Comparison of ENCODE assay signal across 12 mouse cellular contexts in the genomic region with DNA sequence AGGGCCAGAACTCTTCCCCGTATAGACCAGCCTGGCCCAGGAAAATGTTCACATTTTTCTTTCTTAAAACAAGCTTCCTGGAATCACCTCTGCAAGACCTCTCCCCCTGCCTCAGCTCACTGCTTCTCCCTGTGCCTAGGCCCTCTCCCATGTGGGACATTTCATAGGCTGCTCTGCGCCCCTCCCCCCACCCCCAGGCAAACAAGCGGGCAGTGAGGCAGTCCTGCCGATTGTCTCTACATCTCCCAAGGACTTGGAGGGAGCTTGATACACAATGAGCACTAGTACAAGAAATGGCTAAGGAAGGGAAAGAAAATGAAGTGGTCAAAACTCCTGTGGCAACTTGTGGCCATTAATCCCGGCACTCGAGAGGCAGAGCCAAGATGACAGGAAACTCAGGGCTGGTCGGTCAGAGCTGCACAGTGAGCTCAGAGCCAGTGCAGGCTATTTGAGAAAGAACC. TPM values are rescaled to one million over a fixed set of nuclear protein-coding genes. Genes with fewer than 3 reads are reported as not detected.
A peak's percentile ranks its signal among the peaks of the same experiment; 100 is the strongest.
DNase-seq lines count a peak whose midpoint lies in the region; ATAC-seq and TF ChIP-seq lines count a peak whose summit lies in the region.
"Had no signal": no experiment of that assay in that cellular context is flagged by ENCODE, and none has a peak within 500 bp of the region (broad histone marks: within the 10 kb centered on the region; RNA-seq: fewer than 3 reads in every experiment).

No protein-coding gene starts in this region.

- H3K4me1 ChIP-seq in forebrain, embryonic 12.5 days = peaks cover 9% of the 10 kb centered on the region
- H3K4me1 ChIP-seq in forebrain, embryonic 16.5 days (replicated peaks; ENCODE audit: control insufficient read depth, insufficient read depth, low read length) = peaks cover 17% of the 10 kb centered on the region
- H3K4me1 ChIP-seq in kidney, embryonic 16.5 days (ENCODE audit: insufficient read depth, low read length) = peaks cover 25% of the 10 kb centered on the region
- peaks cover 44% of the 10 kb centered on the region for H3K4me1 ChIP-seq in bone marrow macrophage, adult 2 months (ENCODE audit: control insufficient read depth, insufficient read depth, low read length)

- 35% methylated on average over 7 of the region's 7 CpGs for WGBS in forebrain, embryonic 12.5 days
- 29% methylated on average over 7 of the region's 7 CpGs for WGBS in forebrain, embryonic 16.5 days
- 27% methylated on average over 7 of the region's 7 CpGs for WGBS in kidney, embryonic 16.5 days
- whole genome bisulfite sequencing in macrophage (ENCODE audit: missing documents) = 86% methylated on average over 7 of the region's 7 CpGs

- peaks cover 21% of the 10 kb centered on the region; the same call in 1 of the 2 replicates for H3K27me3 ChIP-seq in forebrain, embryonic 12.5 days
- no peaks in the 10 kb centered on the region for H3K27me3 ChIP-seq in forebrain, embryonic 16.5 days (replicated peaks; ENCODE audit: control insufficient read depth, insufficient read depth, low read length)
- H3K27me3 ChIP-seq in kidney, embryonic 16.5 days (ENCODE audit: insufficient read depth, low read length) = no peaks in the 10 kb centered on the region
- H3K27me3 ChIP-seq: hindbrain, embryonic 15.5 days had no signal

- no peak for TF ChIP-seq POLR2A in bone marrow macrophage, adult 2 months (IDR thresholded peaks at IDR 0.05; ENCODE audit: borderline replicate concordance, low read depth, low read length)

- H3K4me2 ChIP-seq in forebrain, embryonic 12.5 days = no peak overlapping the region
- H3K4me2 ChIP-seq in forebrain, embryonic 16.5 days (ENCODE audit: low read length) = no peak overlapping the region
- 0 out of 2 replicates have a peak overlapping the region, but pooled peaks have one; percentile 6 for H3K4me2 ChIP-seq in kidney, embryonic 16.5 days (replicated peaks; ENCODE audit: low read depth, low read length)
- H3K4me2 ChIP-seq: hindbrain, embryonic 15.5 days; limb, embryonic 13.5 days; midbrain, embryonic 12.5 days had no signal

- H3K27ac ChIP-seq in forebrain, embryonic 12.5 days = no peak overlapping the region
- no peak overlapping the region for H3K27ac ChIP-seq in forebrain, embryonic 16.5 days (ENCODE audit: low read length)
- H3K27ac ChIP-seq in kidney, embryonic 16.5 days (ENCODE audit: low read length) = no peak overlapping the region; the same call in 1 of the 2 replicates
- H3K27ac ChIP-seq in bone marrow macrophage, adult 2 months (ENCODE audit: insufficient read depth, low read depth, low read length) = peak overlapping the region; percentile 79
- peak overlapping the region; percentile 80 for H3K27ac ChIP-seq in macrophage
- H3K27ac ChIP-seq: hindbrain, embryonic 15.5 days; limb, embryonic 13.5 days; midbrain, embryonic 12.5 days had no signal

- peaks cover 49% of the 10 kb centered on the region for H3K79me2 ChIP-seq in macrophage (ENCODE audit: inconsistent target)

- DNase-seq in kidney, adult 8-10 months = no peak
- no peak for DNase-seq in embryo, embryonic 10 days (ENCODE audit: low spot score)
- DNase-seq in thymus, postnatal 14 days = no peak
- DNase-seq: spleen, adult 18-20 months had no signal

- no peaks in the 10 kb centered on the region for H3K9me3 ChIP-seq in forebrain, embryonic 12.5 days
- H3K9me3 ChIP-seq in forebrain, embryonic 16.5 days (ENCODE audit: control insufficient read depth, low read length) = no peaks in the 10 kb centered on the region
- H3K9me3 ChIP-seq in kidney, embryonic 16.5 days (ENCODE audit: low read length) = no peaks in the 10 kb centered on the region
- H3K9me3 ChIP-seq: hindbrain, embryonic 15.5 days; limb, embryonic 13.5 days; midbrain, embryonic 12.5 days had no signal

- H3K36me3 ChIP-seq in forebrain, embryonic 12.5 days (replicated peaks) = no peaks in the 10 kb centered on the region
- H3K36me3 ChIP-seq in forebrain, embryonic 16.5 days (ENCODE audit: control insufficient read depth, insufficient read depth) = no peaks in the 10 kb centered on the region
- H3K36me3 ChIP-seq in kidney, embryonic 16.5 days (ENCODE audit: insufficient read depth, low read length) = no peaks in the 10 kb centered on the region
- H3K36me3 ChIP-seq in macrophage (ENCODE audit: inconsistent target) = no peaks in the 10 kb centered on the region
- H3K36me3 ChIP-seq: hindbrain, embryonic 15.5 days; limb, embryonic 13.5 days; midbrain, embryonic 12.5 days had no signal

- 0 out of 2 replicates have a peak overlapping the region, but pooled peaks have one; percentile 36 for H3K9ac ChIP-seq in forebrain, embryonic 12.5 days
- no peak overlapping the region for H3K9ac ChIP-seq in forebrain, embryonic 16.5 days (replicated peaks; ENCODE audit: low read depth, low read length)
- no peak overlapping the region; the same call in 1 of the 2 replicates for H3K9ac ChIP-seq in kidney, embryonic 16.5 days (replicated peaks; ENCODE audit: low read length)
- H3K9ac ChIP-seq: hindbrain, embryonic 15.5 days; midbrain, embryonic 12.5 days had no signal

- no peak for ATAC-seq in forebrain, embryonic 12.5 days (ENCODE audit: low FRiP score)
- ATAC-seq in forebrain, embryonic 16.5 days = no peak
- no peak for ATAC-seq in kidney, embryonic 16.5 days (ENCODE audit: low FRiP score, low TSS enrichment)

- H3K4me3 ChIP-seq in forebrain, embryonic 12.5 days (replicated peaks) = no peak overlapping the region
- no peak overlapping the region for H3K4me3 ChIP-seq in forebrain, embryonic 16.5 days (replicated peaks; ENCODE audit: low read length)
- H3K4me3 ChIP-seq in kidney, embryonic 16.5 days (ENCODE audit: low read length) = no peak overlapping the region
- H3K4me3 ChIP-seq in bone marrow macrophage, adult 2 months (ENCODE audit: insufficient read depth, low read length) = peak overlapping the region; percentile 57
- peak overlapping the region; percentile 49 for H3K4me3 ChIP-seq in macrophage (ENCODE audit: inconsistent target)
- H3K4me3 ChIP-seq: hindbrain, embryonic 15.5 days; limb, embryonic 13.5 days; midbrain, embryonic 12.5 days had no signal

- no peak for TF ChIP-seq CTCF in bone marrow macrophage, adult 2 months (IDR thresholded peaks at IDR 0.05; ENCODE audit: low read depth, low read length)

RNA-seq across cellular contexts. Expression of a gene that starts 8.1 kb away (rescaled TPM):
- 0.05 and 0.19 TPM in 2 replicates for polyA plus RNA-seq in forebrain, embryonic 12.5 days (2016; fragmentation: Nextera tagmentation; extraction: Ambion mirVana)
- polyA plus RNA-seq in forebrain, embryonic 16.5 days (2015; fragmentation: Nextera tagmentation; extraction: Ambion mirVana) = 1.2 TPM in 2 replicates
- polyA plus RNA-seq in kidney, embryonic 16.5 days (2015; fragmentation: Nextera tagmentation; extraction: Ambion mirVana) = 0.91 and 1.2 TPM in 2 replicates
- 27.3 TPM in 2 replicates for polyA plus RNA-seq in bone marrow macrophage, adult 2 months (2012; ENCODE audit: insufficient read depth, insufficient read length, missing spikeins)
- total RNA-seq in macrophage (2018; cell fraction: chromatin; rRNA removed) = 1,000 to 10,000 TPM in 1 of 26 experiments, 100 to 1,000 TPM in 25; 132 to 1,128 (median 253) TPM
- total RNA-seq in macrophage (2018; cell fraction: cytosol; rRNA removed) = 100 to 1,000 TPM in 12 of 26 experiments, 10 to 100 TPM in 14; 46.7 to 172 (median 94.6) TPM
- total RNA-seq in macrophage (2018; cell fraction: nucleus; rRNA removed) = 100 to 1,000 TPM; 108 to 342 (median 214) TPM
- polyA plus RNA-seq in macrophage (2018) = 41.7 to 78.3 TPM (median 63.2 TPM) in 3 replicates

RNA-seq across cellular contexts. Expression of a gene that starts 14.4 kb away (rescaled TPM):
- polyA plus RNA-seq in forebrain, embryonic 12.5 days (2016; fragmentation: Nextera tagmentation; extraction: Ambion mirVana) = 13.7 and 15.6 TPM in 2 replicates
- 14.3 and 17.3 TPM in 2 replicates for polyA plus RNA-seq in forebrain, embryonic 16.5 days (2015; fragmentation: Nextera tagmentation; extraction: Ambion mirVana)
- polyA plus RNA-seq in kidney, embryonic 16.5 days (2015; fragmentation: Nextera tagmentation; extraction: Ambion mirVana) = 14.0 and 14.7 TPM in 2 replicates
- 2.0 and 2.1 TPM in 2 replicates for polyA plus RNA-seq in bone marrow macrophage, adult 2 months (2012; ENCODE audit: insufficient read depth, insufficient read length, missing spikeins)
- total RNA-seq in macrophage (2018; cell fraction: chromatin; rRNA removed) = 1 to 10 TPM in 20 of 26 experiments, under 1 TPM in 6; 0.48 to 6.2 (median 2.3) TPM
- 1 to 10 TPM; 2.4 to 6.4 (median 3.8) TPM for total RNA-seq in macrophage (2018; cell fraction: cytosol; rRNA removed)
- total RNA-seq in macrophage (2018; cell fraction: nucleus; rRNA removed) = 1 to 10 TPM; 1.8 to 5.3 (median 2.9) TPM
- 1.9 to 4.4 TPM (median 4.2 TPM) in 3 replicates for polyA plus RNA-seq in macrophage (2018)

RNA-seq across cellular contexts. Expression of a gene that starts 33.9 kb away (rescaled TPM):
- 3.6 and 3.9 TPM in 2 replicates for polyA plus RNA-seq in forebrain, embryonic 12.5 days (2016; fragmentation: Nextera tagmentation; extraction: Ambion mirVana)
- polyA plus RNA-seq in forebrain, embryonic 16.5 days (2015; fragmentation: Nextera tagmentation; extraction: Ambion mirVana) = 4.0 and 5.3 TPM in 2 replicates
- polyA plus RNA-seq in kidney, embryonic 16.5 days (2015; fragmentation: Nextera tagmentation; extraction: Ambion mirVana) = 7.3 and 7.4 TPM in 2 replicates
- 1,067 and 1,170 TPM in 2 replicates for polyA plus RNA-seq in bone marrow macrophage, adult 2 months (2012; ENCODE audit: insufficient read depth, insufficient read length, missing spikeins)
- total RNA-seq in macrophage (2018; cell fraction: chromatin; rRNA removed) = 1,000 to 10,000 TPM in 8 of 26 experiments, 100 to 1,000 TPM in 16, 10 to 100 TPM in 2; 64.9 to 1,705 (median 425) TPM
- total RNA-seq in macrophage (2018; cell fraction: cytosol; rRNA removed) = 100 to 1,000 TPM; 167 to 665 (median 370) TPM
- 1,000 to 10,000 TPM in 6 of 26 experiments, 100 to 1,000 TPM in 20; 137 to 1,391 (median 650) TPM for total RNA-seq in macrophage (2018; cell fraction: nucleus; rRNA removed)
- polyA plus RNA-seq in macrophage (2018) = 131 to 514 TPM (median 230 TPM) in 3 replicates

RNA-seq across cellular contexts. Expression of a gene that starts 34.8 kb away (rescaled TPM):
- polyA plus RNA-seq in forebrain, embryonic 12.5 days (2016; fragmentation: Nextera tagmentation; extraction: Ambion mirVana) = 144 and 149 TPM in 2 replicates
- 71.0 and 80.9 TPM in 2 replicates for polyA plus RNA-seq in forebrain, embryonic 16.5 days (2015; fragmentation: Nextera tagmentation; extraction: Ambion mirVana)
- polyA plus RNA-seq in kidney, embryonic 16.5 days (2015; fragmentation: Nextera tagmentation; extraction: Ambion mirVana) = 113 and 124 TPM in 2 replicates
- 26.2 and 28.0 TPM in 2 replicates for polyA plus RNA-seq in bone marrow macrophage, adult 2 months (2012; ENCODE audit: insufficient read depth, insufficient read length, missing spikeins)
- total RNA-seq in macrophage (2018; cell fraction: chromatin; rRNA removed) = 10 to 100 TPM in 23 of 26 experiments, 1 to 10 TPM in 3; 5.3 to 54.6 (median 24.2) TPM
- total RNA-seq in macrophage (2018; cell fraction: cytosol; rRNA removed) = 10 to 100 TPM in 22 of 26 experiments, 1 to 10 TPM in 4; 7.2 to 27.0 (median 12.5) TPM
- total RNA-seq in macrophage (2018; cell fraction: nucleus; rRNA removed) = 10 to 100 TPM in 21 of 26 experiments, 1 to 10 TPM in 5; 7.7 to 62.7 (median 23.5) TPM
- polyA plus RNA-seq in macrophage (2018) = 10.7 to 17.8 TPM (median 14.2 TPM) in 3 replicates

Comparison
In these comparisons a context has a peak if more than half of its experiments do, and no peak if none do; other contexts are left out.
1. H3K27ac ChIP-seq: peak in bone marrow macrophage, adult 2 months (single experiment) and macrophage (single experiment); none in forebrain, embryonic 12.5 days (single experiment), forebrain, embryonic 16.5 days (single experiment) and kidney, embryonic 16.5 days (single experiment).
2. H3K4me3 ChIP-seq: peak in bone marrow macrophage, adult 2 months (single experiment) and macrophage (single experiment); none in forebrain, embryonic 12.5 days (single experiment), forebrain, embryonic 16.5 days (single experiment) and kidney, embryonic 16.5 days (single experiment).
3. RNA of a gene that starts 8.1 kb away (polyA plus RNA-seq): 41.7 to 78.3 TPM in macrophage and 27.3 TPM in bone marrow macrophage, adult 2 months; 0.91 to 1.2 TPM in kidney, embryonic 16.5 days, 1.2 TPM in forebrain, embryonic 16.5 days and 0.05 to 0.19 TPM in forebrain, embryonic 12.5 days; every median in the first group is over 10 times any median in the second.
4. RNA of a gene that starts 33.9 kb away (polyA plus RNA-seq): 1,067 to 1,170 TPM in bone marrow macrophage, adult 2 months and 131 to 514 TPM in macrophage; 7.3 to 7.4 TPM in kidney, embryonic 16.5 days, 4.0 to 5.3 TPM in forebrain, embryonic 16.5 days and 3.6 to 3.9 TPM in forebrain, embryonic 12.5 days; every median in the first group is over 10 times any median in the second.